Mouse (Mus musculus): ENCODE measurements at regions not wholly inside any gene's neighbourhood (a gene's known extent, or its start where the extent isn't known, plus 50 kb on each side); places are given as distances from the start of the nearest gene placed in this dataset.

GRCm38 (mm10) chr15:6014982-6015381 lies 284.6 kb upstream of the Dab2 start:
- 85% methylated on average over 1 of the region's 1 CpGs for WGBS
- Histone ChIP-seq H3K9me3 (ENCODE audit: control insufficient read depth, low read length) (no peaks in the 10 kb centered on the region), H3K27ac (replicated peaks; ENCODE audit: low read depth, low read length) (no peak overlapping the region), H3K9ac (ENCODE audit: low read depth, low read length) (no peak overlapping the region), H3K36me3 (ENCODE audit: control insufficient read depth, insufficient read depth, low read length) (no peaks in the 10 kb centered on the region), H3K4me3 (ENCODE audit: low read depth, low read length) (no peak overlapping the region), H3K4me1 (ENCODE audit: control insufficient read depth, insufficient read depth, low read length) (no peaks in the 10 kb centered on the region), H3K27me3 (replicated peaks; ENCODE audit: control insufficient read depth, insufficient read depth, low read length) (no peaks in the 10 kb centered on the region), H3K4me2 (ENCODE audit: low read depth, low read length) (no peak overlapping the region)
- ATAC-seq (ENCODE audit: low read depth) = no peak
- DNase-seq (ENCODE audit: low spot score) = no peak

GRCm38 (mm10) chr15:6016637-6017049 lies 282.9 kb upstream of the Dab2 start:
- Histone ChIP-seq H3K36me3 (ENCODE audit: control insufficient read depth, insufficient read depth, low read length) (no peaks in the 10 kb centered on the region), H3K4me3 (ENCODE audit: low read depth, low read length) (no peak overlapping the region), H3K27ac (replicated peaks; ENCODE audit: low read depth, low read length) (no peak overlapping the region), H3K4me1 (ENCODE audit: control insufficient read depth, insufficient read depth, low read length) (no peaks in the 10 kb centered on the region), H3K9me3 (ENCODE audit: control insufficient read depth, low read length) (no peaks in the 10 kb centered on the region), H3K27me3 (replicated peaks; ENCODE audit: control insufficient read depth, insufficient read depth, low read length) (no peaks in the 10 kb centered on the region), H3K9ac (ENCODE audit: low read depth, low read length) (no peak overlapping the region), H3K4me2 (ENCODE audit: low read depth, low read length) (no peak overlapping the region)
- DNase-seq (ENCODE audit: low spot score) (peak; percentile 24), ATAC-seq (ENCODE audit: low read depth) (no peak; the same call in 1 of the 2 replicates)
- WGBS = 60% methylated on average over 5 of the region's 5 CpGs

GRCm38 (mm10) chr15:6025543-6025942 lies 274.0 kb upstream of the Dab2 start:
- Histone ChIP-seq H3K27ac (replicated peaks; ENCODE audit: low read depth, low read length) (no peak overlapping the region), H3K4me2 (ENCODE audit: low read depth, low read length) (no peak overlapping the region), H3K27me3 (replicated peaks; ENCODE audit: control insufficient read depth, insufficient read depth, low read length) (no peaks in the 10 kb centered on the region), H3K9ac (ENCODE audit: low read depth, low read length) (no peak overlapping the region), H3K36me3 (ENCODE audit: control insufficient read depth, insufficient read depth, low read length) (no peaks in the 10 kb centered on the region), H3K9me3 (ENCODE audit: control insufficient read depth, low read length) (no peaks in the 10 kb centered on the region), H3K4me1 (ENCODE audit: control insufficient read depth, insufficient read depth, low read length) (no peaks in the 10 kb centered on the region), H3K4me3 (ENCODE audit: low read depth, low read length) (no peak overlapping the region)
- no peak for DNase-seq (ENCODE audit: low spot score)
- no peak for ATAC-seq (ENCODE audit: low read depth)
- WGBS = 66% methylated on average over 4 of the region's 4 CpGs

- no peak overlapping the region for H3K4me3 ChIP-seq (ENCODE audit: low read depth, low read length)
- DNase-seq (ENCODE audit: low spot score) = no peak
- H3K4me1 ChIP-seq (ENCODE audit: control insufficient read depth, insufficient read depth, low read length) = no peaks in the 10 kb centered on the region
- no peak overlapping the region for H3K27ac ChIP-seq (replicated peaks; ENCODE audit: low read depth, low read length)
- H3K27me3 ChIP-seq (replicated peaks; ENCODE audit: control insufficient read depth, insufficient read depth, low read length) = no peaks in the 10 kb centered on the region
- H3K4me2 ChIP-seq (ENCODE audit: low read depth, low read length) = no peak overlapping the region
- ATAC-seq (ENCODE audit: low read depth) = no peak
- 90% methylated on average over 1 of the region's 1 CpGs for WGBS
- no peak overlapping the region for H3K9ac ChIP-seq (ENCODE audit: low read depth, low read length)
- H3K36me3 ChIP-seq (ENCODE audit: control insufficient read depth, insufficient read depth, low read length) = no peaks in the 10 kb centered on the region
- no peaks in the 10 kb centered on the region for H3K9me3 ChIP-seq (ENCODE audit: control insufficient read depth, low read length)
These were observed 270.4 kb upstream of the Dab2 start for GRCm38 (mm10) chr15:6029214-6029613.

- no peak for DNase-seq (ENCODE audit: low spot score)
- Histone ChIP-seq H3K4me2 (ENCODE audit: low read depth, low read length) (no peak overlapping the region), H3K9me3 (ENCODE audit: control insufficient read depth, low read length) (no peaks in the 10 kb centered on the region), H3K4me3 (ENCODE audit: low read depth, low read length) (no peak overlapping the region), H3K36me3 (ENCODE audit: control insufficient read depth, insufficient read depth, low read length) (no peaks in the 10 kb centered on the region), H3K4me1 (ENCODE audit: control insufficient read depth, insufficient read depth, low read length) (no peaks in the 10 kb centered on the region), H3K9ac (ENCODE audit: low read depth, low read length) (no peak overlapping the region), H3K27ac (replicated peaks; ENCODE audit: low read depth, low read length) (no peak overlapping the region), H3K27me3 (replicated peaks; ENCODE audit: control insufficient read depth, insufficient read depth, low read length) (no peaks in the 10 kb centered on the region)
- no peak for ATAC-seq (ENCODE audit: low read depth)
- WGBS = 82% methylated on average over 5 of the region's 5 CpGs
These were observed 269.2 kb upstream of the Dab2 start for GRCm38 (mm10) chr15:6030396-6030795.

- no peak overlapping the region for H3K4me2 ChIP-seq (ENCODE audit: low read depth, low read length)
- no peak for DNase-seq (ENCODE audit: low spot score)
- WGBS = 90% methylated on average over 4 of the region's 4 CpGs
These were observed 265.4 kb upstream of the Dab2 start for GRCm38 (mm10) chr15:6034156-6034555.

GRCm38 (mm10) chr15:6044511-6045256 lies 254.9 kb upstream of the Dab2 start:
- ATAC-seq (ENCODE audit: low read depth) (peak; percentile 47; the same call in 1 of the 2 replicates), DNase-seq (ENCODE audit: low spot score) (peak; percentile 20)
- Histone ChIP-seq H3K9ac (ENCODE audit: low read depth, low read length) (no peak overlapping the region), H3K9me3 (ENCODE audit: control insufficient read depth, low read length) (no peaks in the 10 kb centered on the region), H3K27me3 (replicated peaks; ENCODE audit: control insufficient read depth, insufficient read depth, low read length) (no peaks in the 10 kb centered on the region), H3K4me1 (ENCODE audit: control insufficient read depth, insufficient read depth, low read length) (peaks cover 3% of the 10 kb centered on the region; the same call in 1 of the 2 replicates), H3K36me3 (ENCODE audit: control insufficient read depth, insufficient read depth, low read length) (no peaks in the 10 kb centered on the region), H3K4me3 (ENCODE audit: low read depth, low read length) (no peak overlapping the region), H3K27ac (replicated peaks; ENCODE audit: low read depth, low read length) (no peak overlapping the region), H3K4me2 (ENCODE audit: low read depth, low read length) (no peak overlapping the region)
- 51% methylated on average over 10 of the region's 10 CpGs for WGBS

More at GRCm38 (mm10) chr15:6034156-6034555, 265.4 kb upstream of the Dab2 start:
- ATAC-seq (ENCODE audit: low read depth) = no peak
- H3K4me3 ChIP-seq (ENCODE audit: low read depth, low read length) = no peak overlapping the region
- no peaks in the 10 kb centered on the region for H3K9me3 ChIP-seq (ENCODE audit: control insufficient read depth, low read length)
- H3K4me1 ChIP-seq (ENCODE audit: control insufficient read depth, insufficient read depth, low read length) = no peaks in the 10 kb centered on the region
- H3K9ac ChIP-seq (ENCODE audit: low read depth, low read length) = no peak overlapping the region
- no peak overlapping the region for H3K27ac ChIP-seq (replicated peaks; ENCODE audit: low read depth, low read length)
- no peaks in the 10 kb centered on the region for H3K27me3 ChIP-seq (replicated peaks; ENCODE audit: control insufficient read depth, insufficient read depth, low read length)
- H3K36me3 ChIP-seq (ENCODE audit: control insufficient read depth, insufficient read depth, low read length) = no peaks in the 10 kb centered on the region

GRCm38 (mm10) chr15:6055703-6056102 lies 243.9 kb upstream of the Dab2 start:
- Histone ChIP-seq H3K36me3 (ENCODE audit: control insufficient read depth, insufficient read depth, low read length) (no peaks in the 10 kb centered on the region), H3K4me2 (ENCODE audit: low read depth, low read length) (no peak overlapping the region), H3K4me1 (ENCODE audit: control insufficient read depth, insufficient read depth, low read length) (no peaks in the 10 kb centered on the region; the same call in 1 of the 2 replicates), H3K4me3 (ENCODE audit: low read depth, low read length) (no peak overlapping the region), H3K9ac (ENCODE audit: low read depth, low read length) (no peak overlapping the region), H3K27ac (replicated peaks; ENCODE audit: low read depth, low read length) (no peak overlapping the region), H3K27me3 (replicated peaks; ENCODE audit: control insufficient read depth, insufficient read depth, low read length) (no peaks in the 10 kb centered on the region), H3K9me3 (ENCODE audit: control insufficient read depth, low read length) (no peaks in the 10 kb centered on the region)
- no peak for DNase-seq (ENCODE audit: low spot score)
- 76% methylated on average over 3 of the region's 3 CpGs for WGBS
- no peak for ATAC-seq (ENCODE audit: low read depth)

All from embryonic facial prominence, embryonic 14.5 days (tissue).